Mouse (Mus musculus) adrenal gland, postnatal 4 days (tissue): ENCODE results near the gene Tbxa2r. TPM values are rescaled to one million over a fixed set of nuclear protein-coding genes. Genes with fewer than 3 reads are reported as not detected.

ENCODE experiments used
- total RNA-seq, 2 experiments: library from RNA; stranded (reverse); gene quantifications; 2 replicates each; pipeline ENCODE4 v1.2.3; 2021

Tbxa2r gene
- total RNA-seq, 2 experiments from 2014 or later: 27.3 to 30.6 TPM

Other genes starting within 250 kb of the Tbxa2r start
- gene Creb3l3, start 229.9 kb upstream of the Tbxa2r start, total RNA-seq: 10 to 100 TPM in 1 of 2 experiments, 1 to 10 TPM in 1; 2.3 to 16.6 TPM
- gene Map2k2, start 222.8 kb upstream of the Tbxa2r start, total RNA-seq: 100 to 1,000 TPM; 149 to 157 TPM
- 10 to 100 TPM; 71.8 to 76.6 TPM for gene Zbtb7a, start 193.5 kb upstream of the Tbxa2r start, total RNA-seq
- gene Pias4, start 160.8 kb upstream of the Tbxa2r start, total RNA-seq: 10 to 100 TPM; 34.0 to 34.4 TPM
- gene Eef2, start 152.1 kb upstream of the Tbxa2r start, total RNA-seq: 1,000 to 10,000 TPM; 1,728 to 1,734 TPM
- 10 to 100 TPM; 53.4 to 63.6 TPM for gene Dapk3, start 145.7 kb upstream of the Tbxa2r start, total RNA-seq
- not detected for gene 4930442H23Rik, start 144.9 kb upstream of the Tbxa2r start, total RNA-seq
- gene Nmrk2, start 126.7 kb upstream of the Tbxa2r start, total RNA-seq: under 1 TPM in 1 of 2 experiments, not detected in 1; 0.20 TPM
- 1 to 10 TPM; 5.3 to 5.4 TPM for gene Atcay, start 97.9 kb upstream of the Tbxa2r start, total RNA-seq
- gene Zfr2, start 95.6 kb upstream of the Tbxa2r start, total RNA-seq: 10 to 100 TPM; 20.9 to 21.7 TPM
- 1 to 10 TPM; 2.9 to 3.0 TPM for gene Matk, start 75.8 kb upstream of the Tbxa2r start, total RNA-seq
- gene Mrpl54, start 61.8 kb upstream of the Tbxa2r start, total RNA-seq: 100 to 1,000 TPM; 107 to 108 TPM
- gene Apba3, start 61.8 kb upstream of the Tbxa2r start, total RNA-seq: 10 to 100 TPM; 47.8 to 49.5 TPM
- 1 to 10 TPM; 1.8 to 3.1 TPM for gene Tjp3, start 37.1 kb upstream of the Tbxa2r start, total RNA-seq
- 10 to 100 TPM; 65.2 to 71.1 TPM for gene Pip5k1c, start 35.8 kb upstream of the Tbxa2r start, total RNA-seq
- gene Cactin, start 7.6 kb upstream of the Tbxa2r start, total RNA-seq: 10 to 100 TPM; 43.8 to 44.4 TPM
- 1 to 10 TPM; 2.3 to 2.6 TPM for gene Gipc3, start 14.5 kb downstream of the Tbxa2r start, total RNA-seq
- gene Hmg20b, start 21.7 kb downstream of the Tbxa2r start, total RNA-seq: 100 to 1,000 TPM; 107 to 108 TPM
- 10 to 100 TPM; 21.2 to 22.0 TPM for gene Mfsd12, start 28.8 kb downstream of the Tbxa2r start, total RNA-seq
- gene 4930404N11Rik, start 37.1 kb downstream of the Tbxa2r start, total RNA-seq: 1 to 10 TPM; 6.3 to 8.2 TPM
- gene Fzr1, start 49.8 kb downstream of the Tbxa2r start, total RNA-seq: 10 to 100 TPM; 69.1 to 70.7 TPM
- gene Dohh, start 55.7 kb downstream of the Tbxa2r start, total RNA-seq: 10 to 100 TPM; 49.4 to 49.7 TPM
- gene Gm48551, start 55.7 kb downstream of the Tbxa2r start, total RNA-seq: 1 to 10 TPM; 1.7 to 1.8 TPM
- gene Gm48552, start 60.3 kb downstream of the Tbxa2r start, total RNA-seq: 1 to 10 TPM; 2.6 to 4.1 TPM
- gene Smim24, start 64.3 kb downstream of the Tbxa2r start, total RNA-seq: 10 to 100 TPM in 1 of 2 experiments, 1 to 10 TPM in 1; 1.2 to 13.2 TPM
- gene Nfic, start 126.9 kb downstream of the Tbxa2r start, total RNA-seq: 100 to 1,000 TPM; 120 to 129 TPM
- 1 to 10 TPM; 3.5 to 4.2 TPM for gene Celf5, start 154.0 kb downstream of the Tbxa2r start, total RNA-seq
- gene Ncln, start 167.7 kb downstream of the Tbxa2r start, total RNA-seq: 100 to 1,000 TPM; 107 to 117 TPM
- 1 to 10 TPM; 2.0 to 2.7 TPM for gene S1pr4, start 171.4 kb downstream of the Tbxa2r start, total RNA-seq
- gene Gna15, start 195.5 kb downstream of the Tbxa2r start, total RNA-seq: 1 to 10 TPM in 1 of 2 experiments, under 1 TPM in 1; 0.67 to 1.2 TPM
- gene Gna11, start 216.5 kb downstream of the Tbxa2r start, total RNA-seq: 10 to 100 TPM; 74.2 to 74.4 TPM
- 100 to 1,000 TPM; 639 to 647 TPM for gene Aes, start 230.8 kb downstream of the Tbxa2r start, total RNA-seq
- gene Tle2, start 245.8 kb downstream of the Tbxa2r start, total RNA-seq: 10 to 100 TPM; 24.9 to 30.4 TPM